Mouse (Mus musculus): ENCODE data around the gene Camk2b.
"Not testable (repeated sequence)": the region's sequence is repeated elsewhere in the genome, so short reads cannot be mapped to it uniquely, and the experiment has no call there.

Gene Camk2b

DNA sequence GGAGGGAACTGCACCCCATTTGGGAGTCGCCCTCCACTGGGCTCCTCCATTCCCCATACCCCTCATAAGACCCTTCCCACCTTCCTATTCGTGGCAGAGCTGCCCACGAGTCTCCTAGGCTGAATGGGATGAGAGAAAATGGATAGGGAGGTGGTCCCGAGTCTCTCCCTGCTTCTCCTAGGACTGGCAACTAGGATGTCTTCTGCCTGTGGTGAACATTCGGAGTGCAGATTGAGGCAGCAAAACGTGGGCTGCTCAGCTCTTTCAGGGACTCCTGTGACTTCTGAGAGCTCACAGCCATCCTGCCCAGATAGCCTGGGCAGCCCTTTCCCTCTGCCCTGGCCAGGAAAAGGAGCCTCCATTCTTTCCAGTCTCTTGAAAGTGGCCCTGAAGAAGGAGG is at the start of gene Camk2b:
TSS of gene Camk2b (minus strand) at position 187 of the 400 bp plus-strand sequence.
- no peak for DNase-seq

DNA sequence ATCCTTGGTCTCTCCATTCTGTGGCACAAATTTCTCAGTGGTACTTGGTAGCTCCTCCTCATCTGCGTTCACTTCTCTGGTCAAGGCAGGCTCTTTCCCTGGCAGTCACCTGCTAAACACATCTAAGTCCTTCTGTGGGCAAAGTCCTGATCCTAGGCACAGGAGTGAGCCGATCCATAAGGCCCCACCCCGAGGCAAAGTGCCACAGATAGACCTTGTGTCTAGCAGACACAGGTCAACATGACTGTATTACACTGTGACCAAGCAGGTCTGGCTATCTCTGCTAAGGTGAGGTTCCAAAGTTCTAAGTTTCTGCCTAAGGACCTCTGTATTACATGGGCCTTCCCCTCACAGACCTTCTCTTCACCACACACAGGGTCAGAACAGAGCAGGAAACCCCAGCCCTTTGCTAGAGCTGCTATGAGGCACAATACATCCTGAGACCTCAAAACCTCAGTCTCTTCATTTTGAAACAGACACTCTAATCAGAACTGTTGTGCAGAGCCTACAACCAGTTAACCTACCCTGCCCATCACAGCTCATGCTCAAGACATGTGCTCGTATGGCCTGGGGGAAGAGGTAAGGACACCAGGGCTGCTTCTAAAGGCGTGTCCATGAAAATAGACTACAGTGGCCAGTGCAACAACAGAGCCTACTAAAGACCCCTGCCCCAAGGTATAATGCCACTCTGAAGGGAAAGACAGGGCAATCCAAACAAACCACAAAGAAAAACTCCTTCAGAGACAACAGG is 45.7 kb upstream of the Camk2b start:
- DNase-seq = no peak

DNA sequence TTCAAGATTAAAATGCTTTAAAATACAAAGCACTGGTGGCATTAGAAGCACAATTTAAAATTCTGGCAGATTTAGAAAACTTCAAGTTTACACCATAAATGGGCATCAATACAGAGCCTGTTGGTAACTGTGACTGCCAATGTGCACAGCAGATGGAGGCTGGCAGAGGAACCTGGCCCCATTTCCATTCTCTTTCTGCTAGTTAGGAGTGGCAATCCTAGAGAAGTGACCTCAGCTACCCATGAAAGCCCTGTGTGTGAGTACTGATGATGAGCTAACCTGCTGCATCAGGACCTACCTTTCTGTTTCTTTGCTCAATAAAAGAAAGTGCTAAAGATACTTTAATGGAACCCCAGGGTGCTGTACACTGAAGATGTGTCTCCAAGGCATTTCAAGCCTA is 43.8 kb upstream of the Camk2b start:
- DNase-seq = no peak

DNA sequence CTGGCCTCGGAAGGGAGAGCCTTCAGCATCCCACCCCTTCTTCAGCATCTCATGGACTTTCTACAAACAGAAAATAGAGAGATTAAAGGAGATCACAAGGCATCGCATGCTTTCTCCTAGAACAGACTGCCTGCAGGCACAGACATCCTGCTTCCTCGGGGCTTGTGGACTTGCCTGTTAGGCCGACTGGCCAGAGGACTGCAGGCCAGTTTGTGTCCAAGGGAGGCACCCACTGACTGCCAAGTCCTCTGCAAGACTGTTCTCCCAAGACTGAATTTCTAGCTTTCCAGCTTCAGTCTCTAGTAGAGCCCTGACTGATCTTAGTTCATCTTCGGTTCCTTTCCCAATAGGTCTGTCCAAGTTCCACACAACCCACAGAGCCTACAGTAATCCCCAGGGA is 42.1 kb upstream of the Camk2b start:
- no peak for DNase-seq

DNA sequence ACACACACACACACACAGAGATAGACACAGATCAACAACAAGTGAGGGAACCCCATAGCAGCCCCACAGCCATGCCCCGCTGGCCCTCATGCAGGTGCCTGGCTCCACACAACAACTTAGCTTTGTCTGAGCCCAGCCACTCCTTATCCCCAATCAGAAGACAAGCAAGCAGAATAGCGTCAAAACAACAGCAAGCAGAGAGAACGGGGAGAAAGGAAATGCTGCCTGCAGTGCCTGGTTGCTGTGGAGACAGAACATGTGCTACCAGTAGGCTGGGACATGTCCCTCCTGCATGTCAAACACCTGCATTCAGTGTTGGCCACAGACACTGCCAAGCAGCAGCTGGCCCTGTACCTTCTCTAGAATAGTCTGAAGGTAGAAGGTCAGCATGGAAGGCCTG is 41.6 kb upstream of the Camk2b start:
- no peak for DNase-seq

DNA sequence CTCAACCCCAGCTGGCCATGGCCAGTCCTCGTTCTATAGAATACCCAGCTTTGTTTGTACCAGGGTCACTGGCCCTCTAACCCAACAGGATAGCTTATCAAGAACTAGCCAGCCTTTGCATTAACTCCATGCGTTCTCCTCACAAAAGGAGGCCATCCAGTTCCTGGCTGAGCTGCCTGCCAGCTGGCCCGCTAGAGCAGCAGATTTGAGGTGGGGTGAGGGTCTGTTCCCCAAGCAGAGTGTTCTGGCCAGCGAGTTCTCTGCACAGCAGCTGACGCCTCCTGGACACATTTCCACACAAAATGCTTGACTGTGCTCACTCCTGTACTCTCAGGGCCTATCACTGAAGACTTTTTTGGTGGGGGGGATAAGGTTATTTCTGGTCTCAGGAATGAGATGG is 38.6 kb upstream of the Camk2b start:
- DNase-seq = no peak

DNA sequence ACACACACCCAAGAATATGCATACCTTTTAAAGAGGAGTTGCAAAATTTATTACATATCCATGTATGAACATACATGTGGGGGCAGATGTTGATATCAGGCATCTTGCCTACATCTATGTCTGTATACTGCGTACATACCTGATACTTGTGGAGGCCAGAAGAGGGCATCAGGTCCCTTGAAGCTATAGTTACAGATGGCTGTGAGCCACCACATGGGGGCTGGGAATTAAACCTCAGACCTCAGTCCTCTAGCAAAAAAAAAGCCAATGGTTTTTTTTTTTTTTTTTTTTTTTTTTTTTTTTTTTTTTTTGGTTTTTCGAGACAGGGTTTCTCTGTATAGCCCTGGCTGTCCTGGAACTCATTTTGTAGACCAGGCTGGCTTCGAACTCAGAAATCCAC is 30.5 kb upstream of the Camk2b start:
- DNase-seq = not testable (repeated sequence)

DNA sequence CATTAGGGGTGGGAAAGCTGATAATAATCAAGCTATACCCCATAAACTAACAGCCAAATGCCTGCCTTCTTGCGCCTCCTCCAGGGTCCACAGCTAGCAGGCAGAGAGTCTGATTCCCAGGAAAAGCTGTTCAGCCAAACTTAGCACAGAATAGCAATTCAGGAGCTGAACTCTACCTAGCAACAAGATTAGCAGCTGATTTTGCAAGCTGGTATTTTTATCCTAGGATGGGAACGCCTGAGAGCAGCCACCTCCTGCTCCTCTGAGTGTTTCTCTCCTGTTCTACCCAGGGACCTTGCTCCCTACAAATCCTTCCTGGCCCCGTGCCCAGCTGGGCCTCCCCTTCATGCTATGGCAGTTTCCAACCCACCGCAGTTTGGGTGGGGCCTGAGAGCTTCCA is 20.8 kb upstream of the Camk2b start:
- no peak for DNase-seq

DNA sequence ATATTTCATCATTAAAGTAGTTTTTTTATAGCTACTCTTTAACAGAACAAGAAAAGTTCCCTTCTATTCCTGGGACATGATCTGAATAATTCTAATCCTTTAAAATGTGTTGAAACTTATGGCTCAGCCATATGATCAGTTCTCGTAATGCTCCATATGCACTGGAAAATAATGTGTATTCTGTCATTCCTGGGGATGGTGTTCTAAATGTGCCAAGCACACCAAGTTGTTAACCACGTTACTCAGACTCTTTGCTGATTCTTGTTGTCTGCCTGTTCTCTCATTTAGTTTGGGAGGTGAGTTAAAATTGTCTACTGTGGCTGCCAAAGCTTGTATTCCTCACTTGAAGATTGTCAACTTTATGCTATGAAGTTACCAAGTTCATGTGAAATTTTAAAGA is 12.6 kb upstream of the Camk2b start:
- no peak for DNase-seq

DNA sequence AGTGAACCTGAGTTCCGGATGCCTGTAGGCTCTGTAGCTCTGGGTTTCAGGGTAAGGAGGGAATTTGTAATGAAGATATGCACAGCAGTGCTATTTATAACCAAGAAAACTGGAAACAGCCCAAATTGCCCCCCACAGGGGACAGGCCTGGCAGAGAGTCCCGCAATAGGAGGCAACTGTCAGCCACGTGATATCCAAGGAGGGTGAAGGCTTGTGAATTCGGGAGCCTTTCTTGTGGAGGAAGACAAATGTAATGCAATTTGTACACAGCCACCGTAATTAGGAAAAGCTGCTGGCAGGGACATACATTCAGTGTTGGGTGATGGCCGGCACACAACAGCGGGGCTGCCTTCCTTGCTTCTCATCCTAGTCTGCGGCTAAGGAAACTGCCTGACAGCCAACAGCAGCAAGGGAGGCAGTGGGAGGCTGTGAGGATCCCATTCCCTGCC is 9.5 kb upstream of the Camk2b start:
- DNase-seq = no peak

DNA sequence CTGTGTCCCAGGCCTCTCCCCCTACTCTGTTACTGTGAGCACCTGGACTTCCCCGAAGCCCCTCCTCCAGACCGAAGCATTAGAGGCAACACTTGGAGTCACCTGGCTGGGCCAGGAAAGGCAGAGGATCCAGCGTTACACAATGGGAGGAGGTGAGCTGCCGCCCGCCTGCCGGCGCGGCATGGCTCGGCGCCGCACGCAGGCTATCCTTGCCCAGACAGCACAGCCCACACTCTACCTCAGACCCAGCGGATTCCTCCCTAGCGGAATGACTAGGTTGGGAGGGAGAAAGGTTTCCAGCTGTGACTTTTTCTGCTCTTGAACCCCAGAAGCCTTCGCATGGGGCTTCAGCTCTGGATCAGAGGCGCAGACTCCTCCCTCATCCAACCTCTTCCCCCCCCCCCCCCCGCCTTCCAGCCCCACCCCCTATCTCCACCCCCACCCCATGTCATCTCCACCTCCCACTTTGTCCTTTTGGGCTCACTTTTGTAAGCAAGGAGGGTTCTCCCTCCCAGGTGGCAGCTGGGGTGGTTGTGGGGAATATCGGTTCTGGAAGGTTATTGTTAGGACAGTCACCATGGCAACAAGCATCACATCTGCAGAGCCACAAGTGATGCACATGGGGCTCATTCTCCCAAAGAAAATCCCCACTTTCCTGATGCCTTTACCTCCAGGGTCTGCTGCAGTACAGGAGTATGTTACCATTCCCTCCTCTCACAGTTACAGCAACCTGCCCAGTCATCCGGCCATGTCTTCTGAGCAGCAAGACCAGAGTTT is 2.2 kb upstream of the Camk2b start:
- no peak for DNase-seq

DNA sequence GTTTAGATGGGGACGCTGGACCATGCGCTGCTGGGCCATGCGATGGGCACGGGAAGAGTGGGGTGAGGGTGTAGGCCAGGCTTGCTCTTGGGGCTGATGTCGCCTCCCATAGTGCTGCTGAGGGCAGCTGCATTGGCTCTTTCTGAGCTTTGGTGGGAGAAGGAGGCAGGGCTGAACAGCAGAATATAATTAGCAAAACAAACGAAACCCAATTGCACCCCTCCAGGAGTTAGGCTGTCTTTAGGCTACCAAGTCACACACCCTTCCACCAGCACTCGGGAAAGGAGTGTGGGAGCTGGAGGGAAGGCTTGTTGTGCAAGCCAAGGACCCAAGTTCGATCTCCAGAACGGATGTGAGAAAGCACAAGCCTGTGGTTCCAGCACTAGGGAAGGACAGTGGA is 998 bp upstream of the Camk2b start:
- no peak for DNase-seq

DNA sequence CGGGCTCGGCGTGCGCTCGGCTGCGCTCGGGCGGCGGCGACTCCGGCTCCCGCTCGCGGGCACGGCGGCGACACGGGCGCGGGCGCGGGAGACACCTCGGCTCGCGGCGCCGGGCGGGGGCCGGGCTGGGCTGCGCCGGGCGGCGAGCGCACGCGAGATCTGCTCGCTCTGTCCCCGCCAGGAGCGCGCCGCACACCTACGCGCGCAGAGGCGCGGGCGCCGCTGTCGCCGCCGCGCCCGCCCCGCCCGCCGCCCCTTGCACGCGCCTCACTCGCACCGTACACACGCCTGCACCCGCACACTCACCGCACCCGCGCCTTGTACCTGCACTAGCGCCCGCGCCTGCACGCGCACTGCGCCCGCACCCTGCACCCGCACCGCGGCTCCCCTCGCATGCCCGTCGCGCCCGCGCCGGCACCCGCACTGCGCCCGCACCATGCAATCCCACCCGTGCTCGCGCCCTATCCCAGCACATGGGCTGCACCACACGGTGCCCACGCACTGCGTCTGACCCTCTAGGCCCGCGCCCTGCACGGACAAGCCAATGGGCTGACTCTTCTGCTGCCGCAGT is 526 bp downstream of the Camk2b start:
- DNase-seq = no peak

DNA sequence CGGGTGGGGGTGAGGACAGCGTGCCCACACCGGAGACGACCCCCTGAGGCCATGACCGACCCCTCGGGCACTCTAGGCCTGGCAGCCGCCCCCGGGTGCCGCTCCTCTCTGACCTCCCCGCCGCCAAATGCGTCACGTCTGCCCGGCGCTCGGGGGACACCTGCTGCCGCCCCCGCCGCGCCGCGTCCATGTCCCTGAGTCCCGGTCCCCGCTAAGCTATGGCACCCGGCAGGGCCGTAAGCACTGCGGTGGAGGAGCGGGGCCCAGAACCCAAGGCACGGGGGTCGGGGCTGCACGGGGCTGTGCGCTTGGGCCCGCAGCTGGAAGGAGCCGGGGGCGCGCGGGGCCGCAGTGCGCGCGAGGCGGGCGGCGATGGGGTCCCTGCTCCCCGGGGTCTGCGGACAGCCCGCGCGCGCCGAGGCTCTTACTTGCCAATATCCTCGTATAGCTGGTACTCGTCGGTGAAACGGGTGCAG is 1.1 kb downstream of the Camk2b start:
- no peak for DNase-seq

DNA sequence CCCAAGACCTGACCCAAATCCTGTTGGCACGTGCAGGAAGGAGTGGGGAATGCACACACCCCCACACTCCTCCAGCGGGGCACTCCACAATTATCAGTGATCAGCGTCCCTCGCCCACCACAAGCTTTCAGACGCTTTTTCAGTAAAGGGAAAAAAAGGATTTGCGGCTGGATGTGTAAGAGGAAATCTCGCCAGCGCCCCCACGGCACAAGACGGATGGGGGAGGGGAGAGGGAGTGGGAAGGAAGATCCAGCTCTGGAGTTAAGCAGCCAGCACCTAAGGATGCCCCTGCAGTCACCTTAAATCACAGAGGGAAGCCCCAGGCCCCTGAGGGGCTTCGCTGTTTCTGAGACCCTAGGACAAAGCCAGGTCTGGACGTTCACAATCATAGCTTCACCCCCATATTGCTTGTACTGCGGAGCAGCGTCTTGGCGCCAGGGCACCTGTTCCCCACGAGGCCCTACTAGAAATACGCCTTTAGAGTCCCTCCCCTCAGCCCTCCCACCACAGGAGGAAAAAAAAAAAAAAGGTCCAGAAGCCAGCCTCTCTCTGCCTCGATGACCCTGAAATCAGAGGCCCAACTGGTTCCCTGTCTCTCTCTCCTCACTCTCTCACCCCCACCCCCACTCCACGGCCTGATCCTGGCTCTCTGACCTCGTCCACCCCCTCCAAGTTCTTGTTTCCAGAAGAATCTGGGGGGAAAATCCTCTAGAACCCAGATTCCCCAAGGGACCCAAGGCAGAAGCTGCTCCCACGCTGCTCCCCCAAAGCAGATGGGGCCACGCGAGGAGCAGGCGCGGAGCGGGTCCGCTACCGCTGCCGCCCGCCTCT is 1.7 kb downstream of the Camk2b start:
- no peak for DNase-seq

DNA sequence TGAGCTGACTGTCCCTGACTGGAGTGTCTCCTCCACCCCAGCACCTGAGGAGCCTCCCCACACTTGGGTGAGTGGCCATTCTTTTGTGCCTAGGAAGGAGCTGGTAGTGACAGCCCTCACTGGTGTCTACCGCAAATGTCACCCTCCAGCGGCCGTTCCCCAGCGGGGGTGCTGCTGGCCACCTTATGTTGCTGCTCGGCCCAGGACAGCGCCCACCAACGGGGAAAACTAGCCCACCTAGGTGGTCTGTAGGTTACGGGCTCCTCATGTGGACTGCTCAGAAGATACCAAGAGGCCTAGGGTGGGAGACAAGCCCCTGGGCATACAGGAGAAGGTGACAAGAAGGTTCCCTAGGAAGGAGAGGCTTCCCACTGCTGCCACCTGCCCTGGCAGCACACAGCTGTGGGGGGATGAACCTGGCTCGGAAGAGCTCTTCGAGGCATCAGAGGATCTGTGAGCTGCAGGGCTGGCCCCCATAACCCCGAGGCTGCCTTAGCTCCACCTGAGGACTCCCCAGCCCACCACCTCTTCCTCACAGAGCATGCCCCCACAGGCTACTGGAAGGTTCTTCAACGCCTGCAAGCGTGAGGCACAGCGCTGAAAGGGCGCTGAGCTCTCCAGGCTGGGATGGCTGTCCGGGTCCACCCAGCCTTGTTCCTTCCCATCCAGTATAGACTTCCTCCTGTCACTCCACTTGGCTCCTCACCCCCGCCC is 2.5 kb downstream of the Camk2b start:
- DNase-seq = no peak

DNA sequence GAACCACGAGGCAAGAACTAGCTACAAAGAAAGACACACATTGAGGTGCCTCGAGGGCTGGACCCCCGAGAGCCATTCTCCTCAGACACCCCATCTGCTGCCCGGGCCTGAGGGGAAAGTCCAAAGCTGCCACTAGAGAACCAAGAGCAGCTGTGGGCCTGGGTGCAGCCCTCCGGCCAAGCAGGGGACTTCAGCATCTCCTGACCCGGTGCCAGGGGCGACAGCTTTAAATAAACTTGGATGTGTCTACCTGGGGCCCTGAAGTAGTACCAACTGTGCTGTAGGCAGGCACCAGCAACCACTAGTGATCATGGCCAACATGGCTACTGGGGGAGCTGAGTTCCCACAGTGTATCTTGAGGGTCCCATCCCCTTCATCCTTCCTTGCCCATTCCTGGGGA is 3.1 kb downstream of the Camk2b start:
- no peak for DNase-seq

DNA sequence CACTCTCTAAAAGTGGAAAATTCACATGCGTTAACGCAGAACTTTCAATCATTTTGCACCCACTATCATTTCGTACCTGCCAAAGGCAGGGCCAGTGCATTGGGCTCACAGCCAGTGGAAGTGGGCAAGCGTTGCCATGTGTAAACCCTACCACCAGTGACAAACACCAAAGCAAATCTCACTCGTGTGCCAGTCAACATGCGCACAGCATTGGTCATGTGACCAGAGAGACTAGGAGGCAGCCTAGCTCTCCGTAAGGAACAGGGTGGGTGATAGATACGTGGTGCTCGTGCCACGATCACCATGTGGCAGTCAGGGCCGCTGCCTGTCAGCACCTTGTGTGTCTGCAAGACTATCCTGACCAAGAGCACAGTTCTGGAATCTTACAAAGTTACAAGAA is 3.8 kb downstream of the Camk2b start:
- DNase-seq = no peak

DNA sequence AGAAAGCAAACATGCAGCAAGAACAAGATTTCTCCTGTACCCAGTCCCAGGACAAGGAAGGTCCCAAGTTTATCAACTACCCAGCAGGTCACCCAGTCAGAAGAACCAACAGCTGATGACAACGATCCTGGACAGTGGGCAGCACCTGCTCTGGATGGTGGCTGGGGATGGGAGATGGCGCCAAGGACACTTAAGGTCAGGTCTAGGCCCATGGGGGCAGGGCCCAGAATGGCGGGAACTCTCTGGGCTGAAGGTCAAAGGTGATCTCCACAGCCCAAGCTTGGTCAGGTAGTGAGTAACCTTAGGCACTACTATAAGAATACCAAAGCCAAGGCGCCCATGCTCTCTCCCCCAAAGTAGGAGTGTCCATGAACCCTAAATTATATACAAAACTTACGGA is 4.3 kb downstream of the Camk2b start:
- no peak for DNase-seq

DNA sequence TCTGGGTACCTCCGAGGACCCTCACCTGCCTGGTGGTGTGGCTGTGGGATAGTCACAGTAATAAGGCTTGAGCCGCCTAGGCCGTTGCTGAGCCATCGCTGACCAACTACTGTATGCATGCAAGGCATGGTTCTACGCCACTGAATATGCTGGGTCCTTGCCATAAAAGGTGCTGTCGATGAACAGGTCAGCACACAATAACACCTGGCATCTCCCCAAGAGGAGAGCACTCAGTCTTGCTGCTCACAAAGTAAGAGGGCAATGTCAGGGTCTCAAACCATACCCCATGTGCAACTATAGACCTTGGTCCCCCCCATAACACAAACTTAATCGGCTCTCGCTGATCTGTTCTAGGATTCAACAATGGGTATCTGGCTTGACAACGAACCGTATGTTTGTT is 7.0 kb downstream of the Camk2b start:
- no peak for DNase-seq

DNA sequence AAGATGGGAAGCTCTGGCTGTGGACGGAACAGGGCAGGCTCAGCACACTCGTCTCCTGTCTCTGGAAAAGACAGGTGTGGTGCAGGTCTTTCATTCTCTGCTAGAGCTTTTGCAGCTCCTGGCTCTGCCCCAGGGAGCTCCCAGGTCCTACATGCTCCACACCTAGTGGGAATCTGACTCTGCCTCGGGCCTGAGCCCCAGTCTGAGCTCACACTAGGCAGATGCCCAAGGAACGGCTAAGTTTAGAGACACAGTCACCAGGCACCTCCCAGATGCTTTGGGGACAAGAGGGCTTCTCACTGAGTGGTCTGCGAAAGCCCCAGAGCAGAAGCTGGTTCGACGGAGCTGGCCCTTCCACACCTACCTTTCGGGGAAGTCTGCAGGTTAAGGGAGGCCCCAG is 12.8 kb downstream of the Camk2b start:
- no peak for DNase-seq

DNA sequence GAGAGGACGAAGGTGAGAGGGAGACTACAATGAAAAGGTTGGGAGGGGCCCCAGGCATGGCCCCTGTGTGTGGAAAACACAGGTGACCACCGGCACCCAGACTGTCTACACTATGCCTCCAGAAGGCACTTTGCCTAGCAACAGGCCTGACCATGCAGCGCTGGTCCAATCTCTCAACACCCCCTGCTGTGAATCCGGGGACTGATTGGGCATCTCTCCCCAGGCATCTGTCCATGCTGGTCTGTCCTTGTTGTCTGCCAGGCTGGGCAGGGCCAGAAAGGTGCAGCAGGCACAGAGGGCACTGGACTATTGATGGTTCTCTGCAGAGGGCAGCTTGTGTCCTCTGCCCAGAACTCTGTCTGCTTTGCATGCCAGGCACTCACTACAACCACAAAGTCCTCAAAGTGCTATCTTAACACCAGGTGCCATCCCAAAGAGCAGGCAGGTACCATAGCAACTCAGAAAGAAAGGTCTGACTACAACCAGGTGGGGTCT is 16.0 kb downstream of the Camk2b start:
- DNase-seq = no peak

Measured in lung, adult 18-20 months (tissue).